Mouse (Mus musculus) olfactory bulb, adult 2 months (tissue): ENCODE results near the gene Fyb2.

Experiments
- CTCF ChIP-seq: fragments of 200-500 bp; IDR thresholded peaks from 2 replicates; pipeline ENCODE4 v1.5.1; 2012; ENCODE audit warnings: low read depth, mild to moderate bottlenecking, low read length, moderate library complexity; ENCODE audit not compliant: insufficient read depth
- POLR2A ChIP-seq: fragments of 200-500 bp; IDR thresholded peaks from 2 replicates; pipeline ENCODE4 v1.6.1; 2012; ENCODE audit warnings: mild to moderate bottlenecking, low read depth, low read length, moderate library complexity; ENCODE audit not compliant: insufficient read depth

GRCm38 (mm10) chr4:104914711-104915247 is 1.5 kb downstream of the Fyb2 start:
- no peak for TF ChIP-seq POLR2A
- no peak for TF ChIP-seq CTCF
